Mouse (Mus musculus): ENCODE results near the gene Tnfrsf4. TPM values are rescaled to one million over a fixed set of nuclear protein-coding genes. Genes with fewer than 3 reads are reported as not detected.

Tnfrsf4 gene
- polyA plus RNA-seq, 1 experiment = 1.7 TPM

GRCm38 (mm10) chr4:156044754-156045153 lies 31.1 kb downstream of the Tnfrsf4 start:
- Histone ChIP-seq H3K4me1 (ENCODE audit: control insufficient read depth, insufficient read depth, low read length) (no peaks in the 10 kb centered on the region), H3K27ac (ENCODE audit: insufficient read depth, low read depth, low read length) (no peak overlapping the region), H3K4me3 (ENCODE audit: insufficient read depth, low read length) (no peak overlapping the region)
- TF ChIP-seq POLR2A (IDR thresholded peaks at IDR 0.05; ENCODE audit: borderline replicate concordance, low read depth, low read length) (no peak), CTCF (IDR thresholded peaks at IDR 0.05; ENCODE audit: low read depth, low read length) (no peak)

- TF ChIP-seq POLR2A (IDR thresholded peaks at IDR 0.05; ENCODE audit: borderline replicate concordance, low read depth, low read length) = no peak
- TF ChIP-seq CTCF (IDR thresholded peaks at IDR 0.05; ENCODE audit: low read depth, low read length) = no peak
- Histone ChIP-seq H3K27ac (ENCODE audit: insufficient read depth, low read depth, low read length) (no peak overlapping the region), H3K4me1 (ENCODE audit: control insufficient read depth, insufficient read depth, low read length) (no peaks in the 10 kb centered on the region), H3K4me3 (ENCODE audit: insufficient read depth, low read length) (no peak overlapping the region)
Measured at GRCm38 (mm10) chr4:156049779-156050178, 36.1 kb downstream of the Tnfrsf4 start.

- H3K4me1 ChIP-seq (ENCODE audit: control insufficient read depth, insufficient read depth, low read length) = no peaks in the 10 kb centered on the region
- TF ChIP-seq POLR2A (IDR thresholded peaks at IDR 0.05; ENCODE audit: borderline replicate concordance, low read depth, low read length) (no peak), CTCF (IDR thresholded peaks at IDR 0.05; ENCODE audit: low read depth, low read length) (no peak)
- H3K27ac ChIP-seq (ENCODE audit: insufficient read depth, low read depth, low read length) = no peak overlapping the region
- no peak overlapping the region for H3K4me3 ChIP-seq (ENCODE audit: insufficient read depth, low read length)
Measured at GRCm38 (mm10) chr4:156050391-156050980, 36.8 kb downstream of the Tnfrsf4 start.

GRCm38 (mm10) chr4:156053113-156053512 lies 39.5 kb downstream of the Tnfrsf4 start:
- Histone ChIP-seq H3K4me1 (ENCODE audit: control insufficient read depth, insufficient read depth, low read length) (no peaks in the 10 kb centered on the region), H3K27ac (ENCODE audit: insufficient read depth, low read depth, low read length) (no peak overlapping the region), H3K4me3 (ENCODE audit: insufficient read depth, low read length) (no peak overlapping the region)
- no peak for TF ChIP-seq POLR2A (IDR thresholded peaks at IDR 0.05; ENCODE audit: borderline replicate concordance, low read depth, low read length)

GRCm38 (mm10) chr4:156054130-156054529 lies 40.5 kb downstream of the Tnfrsf4 start:
- TF ChIP-seq POLR2A (IDR thresholded peaks at IDR 0.05; ENCODE audit: borderline replicate concordance, low read depth, low read length) (no peak), CTCF (IDR thresholded peaks at IDR 0.05; ENCODE audit: low read depth, low read length) (no peak)
- Histone ChIP-seq H3K27ac (ENCODE audit: insufficient read depth, low read depth, low read length) (no peak overlapping the region), H3K4me1 (ENCODE audit: control insufficient read depth, insufficient read depth, low read length) (no peaks in the 10 kb centered on the region), H3K4me3 (ENCODE audit: insufficient read depth, low read length) (no peak overlapping the region)

- no peak overlapping the region for H3K4me3 ChIP-seq (ENCODE audit: insufficient read depth, low read length)
- H3K4me1 ChIP-seq (ENCODE audit: control insufficient read depth, insufficient read depth, low read length) = no peaks in the 10 kb centered on the region
- TF ChIP-seq POLR2A (IDR thresholded peaks at IDR 0.05; ENCODE audit: borderline replicate concordance, low read depth, low read length) (no peak), CTCF (IDR thresholded peaks at IDR 0.05; ENCODE audit: low read depth, low read length) (no peak)
- no peak overlapping the region for H3K27ac ChIP-seq (ENCODE audit: insufficient read depth, low read depth, low read length)
Measured at GRCm38 (mm10) chr4:156054606-156055005, 41.0 kb downstream of the Tnfrsf4 start.

- TF ChIP-seq CTCF (IDR thresholded peaks at IDR 0.05; ENCODE audit: low read depth, low read length) (no peak), POLR2A (IDR thresholded peaks at IDR 0.05; ENCODE audit: borderline replicate concordance, low read depth, low read length) (no peak)
- Histone ChIP-seq H3K4me1 (ENCODE audit: control insufficient read depth, insufficient read depth, low read length) (no peaks in the 10 kb centered on the region), H3K4me3 (ENCODE audit: insufficient read depth, low read length) (no peak overlapping the region), H3K27ac (ENCODE audit: insufficient read depth, low read depth, low read length) (no peak overlapping the region)
Measured at GRCm38 (mm10) chr4:156055173-156055572, 41.5 kb downstream of the Tnfrsf4 start.

- no peak overlapping the region for H3K4me3 ChIP-seq (ENCODE audit: insufficient read depth, low read length)
- no peaks in the 10 kb centered on the region for H3K4me1 ChIP-seq (ENCODE audit: control insufficient read depth, insufficient read depth, low read length)
- TF ChIP-seq POLR2A (IDR thresholded peaks at IDR 0.05; ENCODE audit: borderline replicate concordance, low read depth, low read length) = no peak
- no peak for TF ChIP-seq CTCF (IDR thresholded peaks at IDR 0.05; ENCODE audit: low read depth, low read length)
- no peak overlapping the region for H3K27ac ChIP-seq (ENCODE audit: insufficient read depth, low read depth, low read length)
Measured at GRCm38 (mm10) chr4:156057702-156058101, 44.1 kb downstream of the Tnfrsf4 start.

- Histone ChIP-seq H3K27ac (ENCODE audit: insufficient read depth, low read depth, low read length) (no peak overlapping the region), H3K4me1 (ENCODE audit: control insufficient read depth, insufficient read depth, low read length) (no peaks in the 10 kb centered on the region), H3K4me3 (ENCODE audit: insufficient read depth, low read length) (no peak overlapping the region)
- TF ChIP-seq POLR2A (IDR thresholded peaks at IDR 0.05; ENCODE audit: borderline replicate concordance, low read depth, low read length) (no peak), CTCF (IDR thresholded peaks at IDR 0.05; ENCODE audit: low read depth, low read length) (no peak)
Measured at GRCm38 (mm10) chr4:156058826-156059225, 45.2 kb downstream of the Tnfrsf4 start.

- H3K4me1 ChIP-seq (ENCODE audit: control insufficient read depth, insufficient read depth, low read length) = no peaks in the 10 kb centered on the region
- H3K27ac ChIP-seq (ENCODE audit: insufficient read depth, low read depth, low read length) = no peak within 1 kb of the TSS
- no peak within 1 kb of the TSS for H3K4me3 ChIP-seq (ENCODE audit: insufficient read depth, low read length)
Measured at GRCm38 (mm10) chr4:156059261-156059660, 45.6 kb downstream of the Tnfrsf4 start, which contains the start of gene Ttll10. Gene Ttll10, minus strand, starts transcription at chr4:156059414.

More at GRCm38 (mm10) chr4:156059261-156059660, 45.6 kb downstream of the Tnfrsf4 start, which contains the start of gene Ttll10:
- TF ChIP-seq POLR2A (IDR thresholded peaks at IDR 0.05; ENCODE audit: borderline replicate concordance, low read depth, low read length) = no peak
- TF ChIP-seq CTCF (IDR thresholded peaks at IDR 0.05; ENCODE audit: low read depth, low read length) = no peak
